Mouse (Mus musculus): ENCODE measurements around the gene Prkcsh.
A peak's percentile ranks its signal among the peaks of the same experiment; 100 is the strongest.

Gene Prkcsh

GRCm38 (mm10) chr9:22002194-22003162, at the start of gene Prkcsh, which contains the start of gene Ccdc151:
Prkcsh (plus strand) TSS chr9:22002806.
Ccdc151 (minus strand) TSS chr9:22002634.
- DNase-seq, result peak; percentile 100

GRCm38 (mm10) chr9:21953600-21953999, 49.0 kb upstream of the Prkcsh start:
- DNase-seq, result no peak

GRCm38 (mm10) chr9:21954635-21955034, 48.0 kb upstream of the Prkcsh start:
- no peak for DNase-seq

GRCm38 (mm10) chr9:21955225-21955569, 47.4 kb upstream of the Prkcsh start:
- no peak for DNase-seq

- peak; percentile 99 for DNase-seq
Measured at GRCm38 (mm10) chr9:21955570-21956281, 46.9 kb upstream of the Prkcsh start, which contains the start of gene Swsap1. Swsap1 (plus strand) TSS chr9:21955755.

- DNase-seq, result no peak
Measured at GRCm38 (mm10) chr9:21958372-21958771, 44.2 kb upstream of the Prkcsh start.

GRCm38 (mm10) chr9:21959244-21959643, 43.4 kb upstream of the Prkcsh start:
- DNase-seq, result no peak

- no peak for DNase-seq
Measured at GRCm38 (mm10) chr9:21960135-21960534, 42.5 kb upstream of the Prkcsh start.

GRCm38 (mm10) chr9:21960558-21961208, 41.9 kb upstream of the Prkcsh start:
- DNase-seq, result peak; percentile 54

GRCm38 (mm10) chr9:21961366-21961980, 41.1 kb upstream of the Prkcsh start:
- DNase-seq, result peak; percentile 13

GRCm38 (mm10) chr9:21962010-21962409, 40.6 kb upstream of the Prkcsh start:
- no peak for DNase-seq

GRCm38 (mm10) chr9:21962416-21963059, 40.1 kb upstream of the Prkcsh start:
- DNase-seq, result peak; percentile 77

GRCm38 (mm10) chr9:21963417-21963816, 39.2 kb upstream of the Prkcsh start, which contains the start of gene Epor:
Epor (minus strand) TSS chr9:21963506.
- DNase-seq, result peak; percentile 53

- DNase-seq, result no peak
Measured at GRCm38 (mm10) chr9:21968883-21969282, 33.7 kb upstream of the Prkcsh start.

- no peak for DNase-seq
Measured at GRCm38 (mm10) chr9:21969304-21969703, 33.3 kb upstream of the Prkcsh start.

- DNase-seq, result no peak
Measured at GRCm38 (mm10) chr9:21976626-21977175, 25.9 kb upstream of the Prkcsh start.

- no peak for DNase-seq
Measured at GRCm38 (mm10) chr9:21977331-21977730, 25.3 kb upstream of the Prkcsh start.

- peak; percentile 56 for DNase-seq
Measured at GRCm38 (mm10) chr9:21977972-21978371, 24.6 kb upstream of the Prkcsh start.

GRCm38 (mm10) chr9:21978398-21979128, 24.0 kb upstream of the Prkcsh start:
- no peak for DNase-seq

- no peak for DNase-seq
Measured at GRCm38 (mm10) chr9:21983911-21984310, 18.7 kb upstream of the Prkcsh start.

All from lung, postnatal 36 days (tissue).